Mouse (Mus musculus): ENCODE measurements at regions not wholly inside any gene's neighbourhood (a gene's known extent, or its start where the extent isn't known, plus 50 kb on each side); places are given as distances from the start of the nearest gene placed in this dataset.

DNA sequence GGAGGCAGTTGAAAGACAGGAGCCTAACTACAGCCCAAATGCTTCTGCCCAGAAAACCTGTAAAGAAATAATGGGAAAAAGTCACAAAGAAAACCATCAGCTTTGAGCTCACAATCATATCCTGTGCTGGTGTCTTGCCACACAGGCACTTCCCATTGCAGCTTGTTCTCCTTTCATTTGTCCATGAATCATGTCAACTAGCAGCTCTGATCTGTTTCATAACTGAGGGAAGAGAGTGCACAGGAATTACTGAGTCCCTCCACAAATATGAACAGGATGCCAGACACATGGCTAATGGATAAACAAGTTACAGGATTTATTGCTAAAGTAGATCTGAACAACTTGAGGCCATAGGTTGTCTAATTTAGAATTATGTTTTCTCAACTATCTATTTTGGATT, 286.2 kb downstream of the Rnf144a start:
- Histone ChIP-seq H3K4me3 (no peak overlapping the region), H3K36me3 (replicated peaks) (no peaks in the 10 kb centered on the region), H3K4me1 (no peaks in the 10 kb centered on the region), H3K27ac (no peak overlapping the region), H3K9me3 (no peaks in the 10 kb centered on the region), H3K27me3 (ENCODE audit: poor library complexity, severe bottlenecking) (no peaks in the 10 kb centered on the region)
- DNase-seq (ENCODE audit: extremely low spot score, low spot score), result no peak

DNA sequence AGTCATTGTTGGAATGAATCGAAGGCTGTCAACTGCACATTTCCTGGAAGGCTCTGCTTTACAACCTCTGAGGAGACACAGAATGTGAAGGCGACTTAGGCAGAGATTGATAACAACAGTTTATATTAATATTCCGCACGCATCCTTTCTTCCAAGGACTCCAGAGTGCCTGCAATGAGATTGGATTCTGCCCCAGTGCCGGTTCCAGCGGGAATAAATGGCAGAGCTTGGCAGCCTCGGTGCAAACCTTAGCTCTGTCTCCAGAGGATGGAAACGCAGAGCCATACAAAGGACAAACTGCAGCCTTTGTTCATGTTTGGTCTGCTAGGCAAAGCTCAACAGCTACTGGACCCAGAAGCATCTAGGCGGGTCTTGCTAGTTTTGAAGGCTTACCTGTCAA, 288.8 kb downstream of the Rnf144a start:
- DNase-seq (ENCODE audit: extremely low spot score, low spot score), result no peak
- Histone ChIP-seq H3K4me3 (no peak overlapping the region), H3K36me3 (replicated peaks) (no peaks in the 10 kb centered on the region), H3K27ac (no peak overlapping the region), H3K27me3 (ENCODE audit: poor library complexity, severe bottlenecking) (no peaks in the 10 kb centered on the region), H3K4me1 (no peaks in the 10 kb centered on the region), H3K9me3 (no peaks in the 10 kb centered on the region)
- WGBS, result 90% methylated on average over 9 of the region's 9 CpGs

DNA sequence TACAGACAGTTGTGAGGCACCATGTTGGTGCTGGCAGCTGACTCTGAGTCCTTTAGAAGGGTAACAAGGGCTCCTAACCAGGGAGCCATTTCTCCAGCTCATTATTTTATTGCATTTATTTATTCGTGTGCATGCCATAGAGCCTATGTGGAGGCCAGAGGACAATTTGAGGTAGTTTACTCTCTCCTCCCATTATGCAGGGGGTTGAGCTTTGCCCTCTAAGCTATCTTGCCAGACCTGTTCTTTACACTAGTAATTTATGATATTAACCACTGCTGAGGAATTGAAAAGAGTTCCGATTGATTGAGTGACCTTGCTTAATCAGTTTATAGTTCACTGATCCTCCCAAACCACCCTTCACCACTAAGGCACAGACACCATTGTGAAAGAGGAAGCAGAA, 290.8 kb downstream of the Rnf144a start:
- no peaks in the 10 kb centered on the region for H3K36me3 ChIP-seq (replicated peaks)
- H3K27me3 ChIP-seq (ENCODE audit: poor library complexity, severe bottlenecking), result no peaks in the 10 kb centered on the region
- no peak overlapping the region for H3K4me3 ChIP-seq
- no peak for DNase-seq (ENCODE audit: extremely low spot score, low spot score)
- no peak overlapping the region for H3K27ac ChIP-seq
- H3K4me1 ChIP-seq, result no peaks in the 10 kb centered on the region
- 91% methylated on average over 2 of the region's 2 CpGs for WGBS
- no peaks in the 10 kb centered on the region for H3K9me3 ChIP-seq

DNA sequence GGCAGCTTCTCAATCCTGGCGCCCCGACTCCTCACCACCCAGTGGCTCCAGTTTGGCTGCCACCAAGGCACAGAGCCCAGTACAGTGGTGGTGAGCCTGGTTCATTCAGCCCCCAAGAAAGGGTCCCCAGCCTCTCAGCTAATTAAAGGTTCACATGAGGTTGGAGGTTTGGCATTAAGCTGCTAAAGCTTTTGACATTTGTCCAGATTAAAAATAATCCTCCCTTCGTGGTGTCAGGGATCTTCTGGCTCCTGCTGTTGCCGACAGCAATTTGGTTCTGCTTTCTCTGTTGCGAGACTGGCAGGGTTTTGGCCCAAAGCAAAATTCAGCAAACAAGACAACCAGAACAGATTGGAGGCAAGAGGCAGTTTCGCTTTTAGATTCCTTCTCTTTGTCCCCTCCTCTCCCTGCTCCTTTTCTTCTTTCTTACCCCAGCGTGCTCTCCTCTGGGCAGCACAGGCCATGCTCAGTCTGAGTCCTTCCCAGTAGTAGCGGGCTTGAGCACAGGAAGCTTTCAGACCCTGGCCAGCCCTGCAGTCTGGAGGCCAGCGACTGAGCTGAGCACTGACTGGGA, 299.6 kb downstream of the Rnf144a start:
- Histone ChIP-seq H3K4me1 (peaks cover 22% of the 10 kb centered on the region), H3K36me3 (replicated peaks) (no peaks in the 10 kb centered on the region), H3K27ac (peak overlapping the region; percentile 70), H3K4me3 (no peak overlapping the region), H3K27me3 (ENCODE audit: poor library complexity, severe bottlenecking) (no peaks in the 10 kb centered on the region), H3K9me3 (no peaks in the 10 kb centered on the region)
- DNase-seq (ENCODE audit: extremely low spot score, low spot score), result no peak
- WGBS, result 53% methylated on average over 9 of the region's 9 CpGs

DNA sequence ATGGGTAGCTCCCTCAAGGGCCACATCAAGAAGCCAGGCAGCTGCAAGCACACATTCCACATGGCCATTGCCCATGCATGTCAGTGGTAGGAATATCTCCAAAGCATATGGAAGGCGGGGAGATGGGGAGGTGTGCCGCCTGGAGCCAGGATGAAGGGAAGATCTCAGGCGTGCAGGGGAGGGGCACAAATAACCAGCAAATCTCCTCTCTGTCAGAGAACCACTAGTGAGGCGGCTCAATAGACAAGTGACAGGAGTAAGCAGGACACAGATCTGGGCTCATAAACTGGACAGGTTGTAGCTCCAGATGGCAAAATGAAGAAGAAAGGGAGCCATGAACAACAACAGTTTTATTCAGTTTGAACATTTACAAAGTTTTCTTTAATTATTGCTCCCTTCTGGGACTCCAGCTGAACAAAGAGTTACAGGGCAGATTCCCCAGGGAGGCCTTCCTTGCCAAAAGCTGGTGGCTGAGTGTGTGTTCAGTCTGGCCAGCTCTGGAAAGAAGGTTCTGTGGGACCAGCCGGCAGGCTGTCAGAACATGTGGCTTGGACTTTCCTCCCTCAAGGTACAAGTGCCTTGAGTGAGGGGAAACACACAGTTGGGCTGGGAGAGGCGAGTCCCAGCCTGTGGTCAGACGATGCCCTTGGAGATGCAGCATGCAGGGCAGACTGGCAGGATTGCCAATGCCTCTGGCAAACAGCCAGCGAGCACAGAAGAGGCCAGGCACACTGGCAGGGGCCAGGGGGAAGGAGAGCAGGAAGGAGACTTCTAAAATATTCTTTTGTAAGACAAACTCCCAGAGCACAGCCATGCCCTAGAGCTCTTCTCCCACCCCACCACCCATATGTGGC, 302.7 kb downstream of the Rnf144a start:
- 89% methylated on average over 8 of the region's 8 CpGs for WGBS
- Histone ChIP-seq H3K27ac (no peak overlapping the region), H3K9me3 (no peaks in the 10 kb centered on the region), H3K27me3 (ENCODE audit: poor library complexity, severe bottlenecking) (no peaks in the 10 kb centered on the region), H3K36me3 (replicated peaks) (no peaks in the 10 kb centered on the region), H3K4me3 (no peak overlapping the region), H3K4me1 (peaks cover 22% of the 10 kb centered on the region)
- no peak for DNase-seq (ENCODE audit: extremely low spot score, low spot score)

DNA sequence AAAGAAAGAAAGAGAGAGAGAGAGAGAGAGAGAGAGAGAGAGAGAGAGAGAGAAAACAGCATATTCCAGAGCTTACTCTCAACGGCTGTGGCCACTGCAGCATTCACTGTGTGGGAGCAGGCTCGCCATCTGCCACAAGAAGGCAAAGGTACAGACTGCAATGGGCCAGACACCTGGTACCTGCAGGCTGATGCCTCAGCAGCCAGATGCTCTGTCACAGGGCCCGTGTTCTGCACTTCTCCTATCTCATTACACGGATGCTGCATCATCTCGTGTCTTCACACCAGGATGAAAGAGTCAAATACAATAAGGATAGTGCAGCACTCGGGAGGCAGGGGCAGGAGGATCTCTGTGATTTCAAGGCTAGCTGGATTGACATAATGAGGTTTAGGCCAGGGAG, 305.2 kb downstream of the Rnf144a start:
- WGBS, result 90% methylated on average over 6 of the region's 6 CpGs
- no peak overlapping the region for H3K4me3 ChIP-seq
- H3K36me3 ChIP-seq (replicated peaks), result no peaks in the 10 kb centered on the region
- H3K27ac ChIP-seq, result no peak overlapping the region
- no peaks in the 10 kb centered on the region for H3K27me3 ChIP-seq (ENCODE audit: poor library complexity, severe bottlenecking)
- no peak for DNase-seq (ENCODE audit: extremely low spot score, low spot score)
- H3K4me1 ChIP-seq, result peaks cover 10% of the 10 kb centered on the region; the same call in 1 of the 2 replicates
- no peaks in the 10 kb centered on the region for H3K9me3 ChIP-seq

DNA sequence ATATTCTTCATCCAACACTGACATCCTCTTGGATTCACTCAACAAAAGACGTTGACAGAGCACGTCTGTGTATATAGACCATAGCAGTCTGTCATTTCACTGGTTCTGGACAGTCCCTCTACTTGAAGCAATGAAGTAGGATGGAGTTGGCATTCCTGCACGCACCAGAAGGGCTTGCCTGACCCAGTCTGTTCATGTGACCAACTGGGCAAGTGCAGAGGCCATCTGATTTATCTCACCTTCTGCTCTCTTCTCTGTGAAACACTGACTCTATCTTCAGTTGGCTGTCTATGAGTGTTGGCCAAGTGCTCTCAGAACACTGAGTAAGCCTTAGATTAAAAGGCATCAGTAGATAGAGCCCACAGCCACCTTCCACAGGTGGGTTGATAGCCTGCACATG, 310.7 kb downstream of the Rnf144a start:
- Histone ChIP-seq H3K27ac (no peak overlapping the region), H3K4me3 (no peak overlapping the region), H3K9me3 (no peaks in the 10 kb centered on the region), H3K27me3 (ENCODE audit: poor library complexity, severe bottlenecking) (no peaks in the 10 kb centered on the region), H3K36me3 (replicated peaks) (no peaks in the 10 kb centered on the region), H3K4me1 (no peaks in the 10 kb centered on the region)
- DNase-seq (ENCODE audit: extremely low spot score, low spot score), result no peak
- 92% methylated on average over 3 of the region's 3 CpGs for WGBS

DNA sequence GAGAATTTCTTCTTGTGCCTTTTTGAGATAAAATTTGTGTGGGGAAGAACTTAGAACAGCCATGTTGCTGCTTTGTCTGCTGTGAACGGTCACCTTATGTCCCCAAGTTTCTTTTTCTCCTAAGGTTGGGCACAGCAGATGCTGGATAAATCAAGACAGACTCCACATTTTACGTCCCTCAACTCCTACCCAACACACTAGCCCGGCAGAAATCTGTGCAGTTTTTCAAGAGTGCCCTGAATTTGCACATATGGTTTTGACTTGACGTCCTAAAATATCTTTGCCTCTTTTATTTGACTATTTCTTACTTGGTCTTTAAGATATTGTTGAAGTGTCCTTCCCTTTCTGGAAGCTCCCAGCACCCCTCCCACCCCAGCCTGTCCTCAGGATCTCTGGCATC, 312.7 kb downstream of the Rnf144a start:
- Histone ChIP-seq H3K4me1 (no peaks in the 10 kb centered on the region), H3K9me3 (no peaks in the 10 kb centered on the region), H3K36me3 (replicated peaks) (no peaks in the 10 kb centered on the region), H3K27me3 (ENCODE audit: poor library complexity, severe bottlenecking) (no peaks in the 10 kb centered on the region), H3K4me3 (no peak overlapping the region), H3K27ac (no peak overlapping the region)
- 90% methylated on average over 4 of the region's 4 CpGs for WGBS
- DNase-seq (ENCODE audit: extremely low spot score, low spot score), result no peak

DNA sequence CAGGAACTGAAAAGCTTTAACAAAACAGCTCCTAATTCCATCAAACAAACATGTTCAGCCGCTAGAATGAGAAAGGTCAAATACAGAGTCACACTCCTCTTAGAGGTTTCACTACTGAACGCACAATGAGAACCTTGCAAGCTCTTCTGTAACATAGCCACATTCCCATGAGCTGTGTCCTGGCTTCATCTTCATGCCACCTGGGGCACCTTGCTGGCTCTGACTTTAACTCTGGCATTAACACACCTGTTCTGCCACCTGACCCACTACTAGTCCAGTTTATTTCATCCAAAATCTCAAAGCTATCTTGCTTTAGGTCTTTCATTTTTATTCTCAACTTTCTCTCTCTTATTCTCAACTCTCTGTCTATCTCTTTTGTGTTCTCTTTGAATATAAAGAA, 314.9 kb downstream of the Rnf144a start:
- H3K4me3 ChIP-seq, result no peak overlapping the region
- no peaks in the 10 kb centered on the region for H3K4me1 ChIP-seq
- H3K27me3 ChIP-seq (ENCODE audit: poor library complexity, severe bottlenecking), result no peaks in the 10 kb centered on the region
- H3K36me3 ChIP-seq (replicated peaks), result no peaks in the 10 kb centered on the region
- WGBS, result 86% methylated on average over 2 of the region's 2 CpGs
- H3K27ac ChIP-seq, result no peak overlapping the region
- H3K9me3 ChIP-seq, result no peaks in the 10 kb centered on the region
- DNase-seq (ENCODE audit: extremely low spot score, low spot score), result no peak

DNA sequence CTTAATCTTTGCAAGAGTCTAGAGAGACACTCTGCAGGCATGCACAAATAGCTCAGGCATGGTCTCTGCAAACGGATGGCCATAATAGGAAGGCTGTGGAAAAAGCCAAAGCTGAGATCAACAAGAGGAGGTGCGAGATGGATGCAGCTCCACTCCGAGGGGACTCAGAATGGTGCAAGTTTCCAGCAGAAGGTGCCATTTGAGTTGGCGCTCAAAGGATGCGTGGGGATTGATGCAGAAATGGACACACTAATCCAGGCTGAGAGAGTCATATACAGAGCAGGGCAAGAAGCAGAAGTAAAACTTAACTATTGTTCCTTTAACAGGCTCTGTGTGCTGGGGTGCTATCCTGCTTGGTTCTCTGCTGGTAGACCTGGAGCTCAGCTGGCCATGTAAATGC, 315.9 kb downstream of the Rnf144a start:
- 90% methylated on average over 5 of the region's 5 CpGs for WGBS
- Histone ChIP-seq H3K9me3 (no peaks in the 10 kb centered on the region), H3K27me3 (ENCODE audit: poor library complexity, severe bottlenecking) (no peaks in the 10 kb centered on the region), H3K4me3 (no peak overlapping the region), H3K4me1 (no peaks in the 10 kb centered on the region), H3K27ac (no peak overlapping the region), H3K36me3 (replicated peaks) (no peaks in the 10 kb centered on the region)
- DNase-seq (ENCODE audit: extremely low spot score, low spot score), result no peak

DNA sequence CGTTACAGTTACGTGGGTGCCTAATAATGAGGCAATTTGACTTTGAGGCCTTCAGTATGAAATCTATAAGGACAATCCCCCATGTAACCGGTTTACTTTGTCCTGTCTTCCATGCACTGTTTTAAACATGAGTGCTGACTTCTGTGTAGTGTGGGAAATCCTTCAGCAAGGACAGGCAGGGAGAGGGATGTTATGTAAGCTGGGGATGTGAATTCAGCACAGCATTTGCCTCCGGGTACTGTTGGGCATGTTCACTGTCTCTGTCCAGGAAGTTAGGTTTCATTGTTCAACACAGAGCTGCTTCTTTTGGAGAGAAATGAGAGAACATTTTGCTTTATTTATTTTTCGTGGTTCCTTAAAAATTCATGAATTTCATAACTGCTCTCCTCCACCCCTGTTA, 322.7 kb downstream of the Rnf144a start:
- WGBS, result 85% methylated on average over 5 of the region's 5 CpGs
- Histone ChIP-seq H3K9me3 (no peaks in the 10 kb centered on the region), H3K4me3 (no peak overlapping the region), H3K4me1 (no peaks in the 10 kb centered on the region), H3K27me3 (ENCODE audit: poor library complexity, severe bottlenecking) (no peaks in the 10 kb centered on the region), H3K36me3 (replicated peaks) (no peaks in the 10 kb centered on the region), H3K27ac (no peak overlapping the region)
- DNase-seq (ENCODE audit: extremely low spot score, low spot score), result no peak

DNA sequence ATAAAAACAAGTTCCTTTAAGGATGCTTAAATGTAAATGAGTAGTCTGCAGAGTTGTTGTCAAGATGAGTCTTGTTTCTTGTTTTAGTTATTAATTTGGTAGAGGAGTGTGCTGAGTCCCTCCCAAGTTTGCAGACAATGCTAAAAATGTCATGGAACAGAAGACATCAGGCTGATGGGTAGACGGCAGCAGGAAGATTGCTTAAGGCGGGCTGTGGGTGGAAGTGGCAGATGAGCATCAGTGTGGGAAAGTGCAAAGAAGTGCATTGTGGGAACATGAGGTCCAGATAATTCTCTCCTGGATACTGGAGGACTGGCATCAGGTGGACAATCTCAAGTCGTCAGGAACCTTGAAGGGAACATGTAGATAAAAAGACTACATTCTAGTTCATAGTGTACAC, 323.2 kb downstream of the Rnf144a start:
- 84% methylated on average over 3 of the region's 3 CpGs for WGBS
- Histone ChIP-seq H3K27ac (no peak overlapping the region), H3K9me3 (no peaks in the 10 kb centered on the region), H3K4me1 (no peaks in the 10 kb centered on the region), H3K27me3 (ENCODE audit: poor library complexity, severe bottlenecking) (no peaks in the 10 kb centered on the region), H3K36me3 (replicated peaks) (no peaks in the 10 kb centered on the region), H3K4me3 (no peak overlapping the region)
- no peak for DNase-seq (ENCODE audit: extremely low spot score, low spot score)

DNA sequence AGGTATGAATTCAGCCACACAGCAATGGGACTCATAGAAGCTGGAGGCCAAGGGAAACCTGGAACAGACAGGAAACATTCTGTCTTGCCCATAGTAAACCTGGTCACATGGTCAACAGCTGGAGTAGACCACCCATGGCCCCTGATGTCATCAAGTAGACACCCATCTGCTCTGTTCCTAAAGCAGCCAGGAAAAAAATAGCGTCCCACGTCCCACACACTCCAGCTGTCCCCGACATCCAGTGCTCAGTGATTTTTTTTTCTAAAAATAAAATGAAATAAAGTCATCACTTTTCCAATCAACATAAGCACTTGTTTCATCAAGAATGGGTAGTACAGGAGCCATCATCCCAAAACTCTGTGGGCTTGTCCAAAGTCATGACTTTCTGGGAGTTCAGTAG, 326.7 kb downstream of the Rnf144a start:
- no peaks in the 10 kb centered on the region for H3K27me3 ChIP-seq (ENCODE audit: poor library complexity, severe bottlenecking)
- no peaks in the 10 kb centered on the region for H3K9me3 ChIP-seq
- H3K36me3 ChIP-seq (replicated peaks), result no peaks in the 10 kb centered on the region
- no peak overlapping the region for H3K4me3 ChIP-seq
- DNase-seq (ENCODE audit: extremely low spot score, low spot score), result no peak
- 93% methylated on average over 3 of the region's 3 CpGs for WGBS
- H3K27ac ChIP-seq, result no peak overlapping the region
- no peaks in the 10 kb centered on the region for H3K4me1 ChIP-seq

All from forebrain, embryonic 10.5 days (tissue).